Mouse (Mus musculus) MEL (cell line): ENCODE results near the gene Krt12.

Experiments used
- CHD1 ChIP-seq: IDR thresholded peaks from 2 replicates; pipeline ENCODE4 v1.6.1; 2012; ENCODE audit warnings: low read depth, mild to moderate bottlenecking, inconsistent platforms, low read length, improper control_type of control experiment
- CTCF ChIP-seq, 3 experiments: IDR thresholded peaks in 2 of 3; conservative IDR thresholded peaks in 1 of 3; 2 replicates each; pipeline ENCODE4 v1.5.1; 2011 to 2012; ENCODE audit warnings: low read length in 3 of 3, low read depth in 2 of 3, mild to moderate bottlenecking in 2 of 3, improper control_type of control experiment in 1 of 3, inconsistent platforms in 1 of 3, mixed read lengths in 1 of 3, moderate library complexity in 1 of 3; ENCODE audit not compliant: control insufficient read depth in 1 of 3, insufficient read depth in 1 of 3, poor library complexity in 1 of 3, severe bottlenecking in 1 of 3
- ETS1 ChIP-seq: IDR thresholded peaks from 2 replicates; pipeline ENCODE4 v1.6.1; 2012; ENCODE audit warnings: low read depth, mild to moderate bottlenecking, inconsistent platforms, low read length, improper control_type of control experiment, moderate library complexity
- GABPA ChIP-seq: IDR thresholded peaks from 2 replicates; pipeline ENCODE4 v1.6.1; 2012; ENCODE audit warnings: low read depth, mild to moderate bottlenecking, inconsistent platforms, low read length, improper control_type of control experiment, moderate library complexity
- NRF1 ChIP-seq: IDR thresholded peaks from 2 replicates; pipeline ENCODE4 v1.6.1; 2014; ENCODE audit warnings: low read depth, mild to moderate bottlenecking, inconsistent platforms, low read length, improper control_type of control experiment, moderate library complexity; ENCODE audit not compliant: poor library complexity, insufficient read depth, severe bottlenecking
- POLR2A ChIP-seq, 2 experiments: IDR thresholded peaks; 2 replicates each; pipeline ENCODE4 v1.6.1; 2011 to 2012; ENCODE audit warnings: low read length in 2 of 2, mild to moderate bottlenecking in 2 of 2, control low read depth in 1 of 2, improper control_type of control experiment in 1 of 2, low read depth in 1 of 2, moderate library complexity in 1 of 2; ENCODE audit not compliant: control insufficient read depth in 1 of 2, insufficient read depth in 1 of 2, poor library complexity in 1 of 2
- POLR2AphosphoS5 ChIP-seq: IDR thresholded peaks from 2 replicates; pipeline ENCODE4 v1.6.1; 2012; ENCODE audit warnings: low read depth, borderline replicate concordance, mild to moderate bottlenecking, inconsistent platforms, low read length, moderate library complexity, mixed read lengths
- USF1 ChIP-seq: IDR thresholded peaks from 2 replicates; pipeline ENCODE4 v1.6.1; 2014; ENCODE audit warnings: low read depth, mild to moderate bottlenecking, inconsistent platforms, low read length, improper control_type of control experiment, moderate library complexity
- ZNF384 ChIP-seq: IDR thresholded peaks from 2 replicates; pipeline ENCODE4 v1.6.1; 2012; ENCODE audit warnings: low read depth, mild to moderate bottlenecking, inconsistent platforms, low read length, improper control_type of control experiment

- TF ChIP-seq CTCF (IDR thresholded peaks at IDR 0.05 in 2 of 3, conservative IDR thresholded peaks at IDR 0.05 in 1 of 3; ENCODE audit: control insufficient read depth in 1 of 3, insufficient read depth in 1 of 3, low read depth in 2 of 3, low read length in 3 of 3, poor library complexity in 1 of 3, severe bottlenecking in 1 of 3) (no peak), USF1 (no peak), ZNF384 (no peak), POLR2A (IDR thresholded peaks at IDR 0.05; ENCODE audit: control insufficient read depth in 1 of 2, insufficient read depth in 1 of 2, low read depth in 1 of 2, low read length in 2 of 2, poor library complexity in 1 of 2) (no peak), CHD1 (no peak), POLR2AphosphoS5 (no peak), ETS1 (no peak), GABPA (no peak), NRF1 (no peak)
Measured at GRCm38 (mm10) chr11:99390866-99391265, 31.2 kb downstream of the Krt12 start.
